Mouse (Mus musculus) E14TG2a.4 (cell line): Measurements from ENCODE around the gene Col6a4.

ENCODE experiments used
- CTCF ChIP-seq: conservative IDR thresholded peaks from 2 replicates; pipeline ENCODE4 v1.5.1; 2014; ENCODE audit warnings: low read length
- POU5F1 ChIP-seq: IDR thresholded peaks from 2 replicates; pipeline ENCODE4 v1.6.1; 2014; ENCODE audit warnings: low read length, borderline replicate concordance

- TF ChIP-seq CTCF, result no peak
- no peak for TF ChIP-seq POU5F1
Observed at GRCm38 (mm10) chr9:106104401-106104800, 7.8 kb upstream of the Col6a4 start.
